Mouse (Mus musculus) ovary, postnatal 10 days (tissue): ENCODE data around the gene Gm47985.
"Not testable (repeated sequence)": the region's sequence is repeated elsewhere in the genome, so short reads cannot be mapped to it uniquely, and the experiment has no call there.

ENCODE experiments used
- DNase-seq: peaks from one replicate; pipeline ENCODE4 v3.0.0; 2022; ENCODE audit warnings: low spot score

Gene Gm47985

DNA sequence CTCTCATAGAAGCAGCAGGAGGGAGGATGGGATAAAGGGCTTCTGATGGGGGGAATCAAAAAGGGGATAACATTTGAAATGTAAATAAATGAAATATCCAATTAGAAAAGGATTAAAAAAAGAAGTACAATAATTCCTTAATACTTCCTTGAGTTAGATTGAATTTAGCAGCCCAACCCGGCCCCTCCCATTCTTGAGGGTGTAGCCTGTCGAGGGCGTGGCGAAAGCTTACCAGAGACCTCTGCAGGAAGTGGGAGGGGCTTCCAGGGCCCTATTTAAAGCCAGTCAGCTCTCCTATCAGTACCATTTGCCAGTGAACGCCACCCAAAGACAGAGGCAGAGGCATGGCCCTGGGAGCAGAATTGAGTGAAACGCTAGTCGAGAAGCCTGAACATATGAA is at the start of gene Gm47985:
Gm47985 (plus strand) TSS at position 272 of the 400 bp plus-strand sequence.
- DNase-seq, result not testable (repeated sequence)

DNA sequence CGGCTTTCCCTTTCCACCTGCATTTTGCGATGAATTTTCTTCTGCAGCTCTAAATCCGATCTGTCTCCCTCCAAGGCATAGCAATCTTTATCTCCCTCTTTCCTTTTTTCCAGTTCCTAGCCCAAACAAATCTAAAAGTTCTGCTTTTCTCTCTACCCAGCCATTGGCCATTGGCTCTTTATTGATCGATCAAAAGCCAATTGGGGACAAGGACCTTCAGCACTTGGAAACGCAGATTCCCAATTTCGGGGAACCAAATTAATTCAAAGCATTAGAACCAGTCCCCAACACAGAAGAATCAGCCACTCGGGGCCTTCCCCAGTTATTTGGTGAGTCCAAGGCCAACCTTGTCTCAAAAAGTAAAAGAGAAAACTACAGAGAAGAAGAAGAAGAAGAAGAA is 49.7 kb upstream of the Gm47985 start:
- no peak for DNase-seq

DNA sequence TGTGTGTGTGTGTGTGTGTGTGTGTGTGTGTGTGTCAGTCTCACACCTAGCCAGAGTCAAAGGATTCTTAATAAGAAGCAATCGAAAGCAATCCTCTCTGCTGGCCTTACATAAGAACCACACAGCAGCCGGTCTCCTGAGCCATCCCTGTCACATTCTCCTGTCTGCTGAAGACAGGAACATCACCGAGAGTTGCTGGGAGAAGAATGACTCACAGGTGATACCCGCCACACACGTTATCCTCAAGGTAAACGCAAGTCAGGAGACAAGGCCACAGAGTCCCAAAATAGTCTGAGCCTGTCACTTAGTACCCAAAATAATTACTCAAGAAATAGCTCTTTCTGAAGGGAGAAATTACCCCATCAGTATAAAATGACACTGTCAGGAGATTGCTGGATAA is 43.9 kb upstream of the Gm47985 start:
- DNase-seq, result no peak

DNA sequence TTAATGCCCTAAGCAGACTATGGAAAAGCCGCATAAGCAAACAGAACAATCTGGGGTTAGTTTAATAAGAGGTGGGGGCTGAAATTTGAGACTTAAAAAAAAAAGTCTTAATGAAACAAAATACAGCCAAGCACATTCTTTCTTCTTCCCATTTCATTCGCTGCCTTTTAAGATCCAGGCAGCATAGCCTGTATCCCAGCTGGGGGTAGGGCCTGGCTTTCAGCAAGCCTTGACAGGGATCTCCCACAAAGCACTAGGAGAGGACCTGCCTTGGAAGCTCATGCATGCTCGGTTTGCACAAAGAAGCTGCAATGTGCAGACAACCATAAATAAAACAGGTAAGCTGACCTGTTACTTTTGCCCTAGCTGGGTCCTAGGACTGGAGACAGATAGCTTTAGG is 41.4 kb upstream of the Gm47985 start:
- DNase-seq, result no peak

DNA sequence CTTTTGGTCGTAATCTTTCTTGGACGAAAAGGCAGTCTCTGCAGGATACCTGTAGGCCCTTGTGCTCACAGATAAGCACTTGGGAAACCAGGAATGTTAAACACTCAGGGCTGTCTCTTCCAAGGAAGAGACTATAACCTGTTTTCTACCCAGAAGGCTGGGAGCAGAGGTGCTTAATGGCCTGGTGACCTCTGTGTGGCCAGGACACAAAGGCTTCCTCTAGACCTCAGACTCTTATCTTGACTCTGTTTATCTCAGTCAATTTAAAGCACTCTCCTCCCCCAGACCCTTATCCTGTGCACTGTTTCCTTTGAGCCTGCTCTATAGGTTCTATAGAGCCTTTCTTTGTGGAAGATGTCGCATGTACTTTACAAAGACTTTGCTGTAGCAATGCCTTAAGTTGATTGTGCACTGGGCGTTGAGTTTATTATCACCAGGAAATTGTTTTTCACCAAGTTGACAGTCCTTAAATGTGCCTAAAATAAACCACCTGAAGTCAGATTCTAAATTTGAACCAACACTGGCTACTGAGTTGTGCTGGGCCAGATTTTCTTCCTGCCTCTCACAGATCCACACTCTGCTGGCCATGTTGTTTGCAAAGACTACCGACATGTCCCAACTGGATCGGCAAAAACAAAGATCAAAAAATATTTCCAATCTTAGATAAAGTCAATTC is 37.7 kb upstream of the Gm47985 start:
- DNase-seq, result no peak

DNA sequence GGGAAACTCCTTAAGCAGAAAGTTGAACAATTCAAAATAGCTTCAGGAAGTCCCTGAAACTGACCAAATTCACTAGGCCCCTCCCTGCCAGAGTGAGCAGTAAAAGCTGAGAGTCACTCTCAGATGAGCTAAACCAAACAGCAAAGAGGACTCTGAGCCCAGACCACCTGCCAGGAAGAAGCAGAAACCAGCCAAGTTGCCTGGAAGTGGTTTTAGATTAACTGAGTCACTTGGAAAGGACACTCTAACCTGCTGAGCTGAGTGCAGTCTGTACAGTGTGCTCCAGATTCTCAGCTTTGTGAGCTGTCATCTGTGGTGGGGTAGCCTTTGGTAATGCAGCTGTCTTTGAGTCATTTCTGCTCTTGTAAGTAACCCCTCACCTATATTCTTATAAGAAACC is 34.5 kb upstream of the Gm47985 start:
- no peak for DNase-seq

DNA sequence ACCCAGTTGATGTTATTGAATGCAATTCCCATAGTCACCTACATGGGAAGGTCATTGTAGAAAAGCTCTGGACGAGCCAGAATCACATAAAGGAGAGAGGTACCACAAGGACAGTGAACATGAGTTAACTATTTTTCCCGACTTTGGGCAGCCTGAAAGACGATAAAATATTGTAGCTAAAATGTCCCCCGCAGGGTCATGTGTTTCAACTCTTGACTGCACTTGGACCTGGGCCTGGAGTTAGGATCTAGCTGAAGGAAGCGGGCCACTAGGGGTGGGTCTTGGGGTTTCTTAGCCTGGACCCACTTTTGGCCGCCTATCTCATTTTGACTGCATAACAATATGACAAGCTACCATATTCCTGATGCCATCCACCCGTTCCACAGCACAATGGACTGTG is 32.1 kb upstream of the Gm47985 start:
- no peak for DNase-seq

DNA sequence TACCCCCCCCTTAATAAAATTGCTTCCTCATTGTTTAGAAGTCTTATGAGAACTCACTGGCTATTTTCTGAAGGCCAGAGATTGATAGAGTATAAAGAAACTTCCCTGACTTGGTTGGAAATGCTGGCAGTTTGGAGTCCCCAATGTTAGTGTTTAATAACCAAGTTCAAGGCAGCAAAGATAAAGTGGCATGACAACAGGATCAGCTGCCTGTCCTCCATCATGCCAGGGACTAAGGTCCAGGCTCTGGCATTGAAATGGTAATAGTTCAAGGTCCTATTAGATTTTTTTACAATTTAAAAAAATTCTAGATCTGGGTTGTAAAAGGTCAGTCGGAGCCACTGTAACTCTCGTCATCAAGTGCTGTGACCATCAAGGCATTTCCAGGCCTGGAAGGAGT is 31.2 kb upstream of the Gm47985 start:
- DNase-seq, result no peak

DNA sequence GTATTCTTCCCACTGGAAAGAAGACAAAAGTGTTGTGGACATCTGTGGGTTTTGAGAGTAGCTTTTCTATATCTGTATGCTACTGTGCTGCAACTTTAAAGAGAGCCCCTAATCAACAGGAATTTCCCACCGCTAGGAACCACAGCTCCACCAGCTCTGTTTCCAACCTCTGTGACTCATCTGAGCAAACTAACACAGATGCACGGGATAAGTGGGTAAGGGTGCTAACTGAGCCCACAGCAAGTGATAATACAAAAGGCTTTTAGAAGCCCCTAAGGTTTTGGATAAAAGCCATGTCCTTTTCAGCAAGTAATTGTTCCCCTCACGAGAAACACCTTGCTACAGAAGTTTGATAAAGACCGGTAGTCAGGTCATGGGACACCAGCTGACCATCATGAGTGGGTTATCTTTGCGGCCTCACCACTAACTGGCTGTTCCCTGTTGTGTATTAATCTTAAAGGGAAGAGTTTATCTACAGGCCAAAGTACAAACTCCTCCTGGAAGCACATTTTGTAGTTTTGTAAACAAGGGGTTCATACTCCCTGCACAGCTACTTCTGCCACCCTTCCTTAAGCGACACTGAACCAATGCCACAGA is 29.2 kb upstream of the Gm47985 start:
- no peak for DNase-seq

DNA sequence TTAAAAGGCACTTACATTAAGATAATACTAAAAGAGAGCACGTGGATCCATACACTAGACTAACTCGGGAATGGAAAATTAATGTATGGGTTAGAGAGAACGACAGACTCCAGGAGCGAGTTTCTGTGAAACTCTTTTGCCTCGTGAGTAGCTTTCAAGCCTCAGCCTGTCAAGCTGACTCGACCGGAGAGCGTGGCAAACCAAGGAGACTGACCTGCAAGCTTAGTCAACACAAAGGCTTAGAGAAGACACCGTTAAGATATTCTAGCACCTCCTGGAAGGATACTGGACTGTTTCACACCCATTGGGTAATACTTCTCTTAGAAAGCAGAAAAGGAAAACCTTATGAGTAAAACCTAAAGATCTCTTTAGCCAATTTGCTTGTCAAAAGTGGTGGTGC is 28.2 kb upstream of the Gm47985 start:
- not testable (repeated sequence) for DNase-seq

DNA sequence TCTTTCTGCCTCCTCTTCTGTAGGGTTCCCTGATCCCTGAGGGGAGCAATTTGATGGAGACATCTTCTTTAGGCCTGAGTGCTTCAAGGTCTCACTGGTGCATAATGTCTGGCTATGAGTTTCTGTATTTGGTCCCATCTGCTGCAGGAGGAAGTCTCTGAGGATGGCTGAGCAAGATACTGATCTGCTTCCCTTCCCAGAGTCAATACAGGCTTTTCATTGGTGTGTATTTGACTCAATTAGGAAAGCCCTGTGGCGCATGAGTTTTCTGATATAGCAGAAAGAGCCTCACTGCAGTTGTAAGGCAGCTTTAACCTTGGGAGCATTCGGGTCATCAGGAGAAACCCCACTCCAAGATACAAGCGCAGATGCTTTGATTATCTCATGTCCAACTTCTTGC is 26.2 kb upstream of the Gm47985 start:
- DNase-seq, result no peak

DNA sequence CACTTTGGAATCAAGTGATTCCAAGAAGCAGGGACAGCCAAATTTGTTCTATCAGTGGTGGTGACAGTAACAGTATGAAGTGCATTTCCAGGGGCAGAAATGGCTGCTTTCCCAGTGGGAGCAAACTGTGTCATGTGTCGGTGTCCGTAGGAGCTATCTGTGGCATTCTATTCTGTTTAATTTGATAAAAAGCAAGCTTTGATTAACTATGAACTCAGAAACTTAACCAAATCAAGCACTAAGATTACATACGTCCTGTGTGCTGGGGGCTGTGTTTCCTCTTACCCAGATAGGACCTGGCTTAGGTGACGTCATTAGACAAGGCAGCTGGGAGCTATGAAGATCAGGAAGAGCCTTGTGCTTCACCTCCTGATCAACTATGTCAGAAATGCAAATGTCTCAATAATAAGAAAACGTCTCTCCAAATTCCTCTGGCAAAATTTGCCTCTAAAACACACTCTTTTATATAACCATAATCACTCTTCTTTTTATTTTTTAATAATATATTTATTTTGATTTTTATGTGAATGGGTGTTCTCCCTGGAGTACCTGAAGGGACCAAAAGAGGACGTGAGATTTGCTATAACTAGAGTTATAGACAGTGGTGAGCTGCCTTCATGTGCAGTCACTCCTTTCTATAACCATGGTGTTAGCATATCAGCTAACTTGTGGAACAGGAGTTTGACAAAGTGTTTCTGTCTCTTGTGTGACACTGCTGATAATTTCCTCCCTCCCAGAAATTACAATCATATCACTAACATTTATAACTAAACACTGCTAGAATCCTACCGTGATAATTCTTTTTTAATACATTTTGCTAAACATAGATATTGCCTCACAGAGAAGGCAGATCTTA is 25.3 kb upstream of the Gm47985 start:
- DNase-seq, result no peak

DNA sequence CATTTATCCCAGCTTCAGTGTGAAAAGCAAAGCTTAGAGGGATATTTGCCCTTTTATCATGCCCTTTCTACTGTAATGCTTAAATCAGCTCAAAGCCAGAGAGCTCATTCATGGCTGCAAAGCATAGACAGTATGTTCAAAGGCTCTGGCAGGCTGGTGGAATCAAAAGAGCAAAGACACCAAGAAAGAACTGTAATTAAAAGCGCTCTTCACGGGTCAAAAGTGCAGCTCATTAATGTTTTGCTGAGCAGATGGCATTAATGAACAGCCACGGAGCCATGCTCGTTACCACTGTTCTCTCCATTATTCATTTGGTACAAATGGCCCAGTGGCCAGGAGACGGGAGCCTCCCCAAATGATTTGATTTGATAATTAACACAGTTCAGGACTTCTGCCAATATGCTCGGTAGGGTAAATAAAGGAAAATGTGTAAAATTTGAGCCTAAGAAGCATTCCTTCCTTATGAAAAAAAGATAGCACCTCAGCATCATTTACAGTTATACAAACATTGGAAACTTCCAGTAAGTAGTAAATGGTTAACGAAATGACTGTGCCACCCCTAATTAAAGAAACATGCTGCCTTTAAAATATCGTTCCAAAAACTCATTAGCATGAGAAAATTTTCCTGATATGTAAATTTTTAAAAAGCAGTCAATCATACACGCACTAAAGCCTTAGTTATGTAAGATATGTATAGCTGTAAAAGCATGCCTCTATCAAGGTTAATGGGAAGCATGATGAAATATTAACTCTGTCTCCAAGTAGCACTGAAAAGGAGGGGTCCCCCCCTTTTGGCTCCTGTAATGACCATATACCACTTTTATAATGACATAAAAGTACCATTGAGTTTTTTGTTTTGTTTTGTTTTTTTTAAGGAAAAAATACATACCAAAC is 24.1 kb upstream of the Gm47985 start:
- no peak for DNase-seq

DNA sequence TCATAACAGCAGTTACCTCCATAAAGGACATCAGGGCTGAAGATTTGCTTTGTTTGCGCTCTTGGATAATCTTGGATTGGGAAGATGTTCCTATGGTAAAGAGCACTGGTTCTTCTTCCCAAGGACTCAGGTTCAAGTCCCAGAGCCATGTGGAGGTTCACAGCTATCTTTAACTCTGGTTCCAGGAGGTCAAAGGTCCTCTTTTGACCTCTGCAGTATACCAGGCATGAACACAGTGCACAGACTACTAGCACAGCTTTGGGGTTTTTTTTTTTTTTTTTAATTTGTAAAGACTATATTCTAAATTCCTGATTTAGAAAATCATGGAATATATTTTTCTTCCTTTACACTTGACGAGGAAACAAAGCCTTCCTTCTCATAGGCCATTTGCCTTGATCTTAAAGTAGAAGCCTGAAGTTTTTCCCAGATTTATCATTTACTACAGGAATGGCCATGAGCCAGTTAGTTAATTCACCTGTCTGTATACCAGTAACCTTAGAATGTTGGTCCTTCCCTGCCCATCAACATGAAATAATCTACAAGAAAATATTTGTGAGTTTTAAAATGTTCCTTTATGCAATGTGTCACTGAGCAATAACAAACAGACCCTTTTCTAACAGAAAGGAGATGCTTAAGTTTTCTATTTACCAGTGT is 23.4 kb upstream of the Gm47985 start:
- no peak for DNase-seq

DNA sequence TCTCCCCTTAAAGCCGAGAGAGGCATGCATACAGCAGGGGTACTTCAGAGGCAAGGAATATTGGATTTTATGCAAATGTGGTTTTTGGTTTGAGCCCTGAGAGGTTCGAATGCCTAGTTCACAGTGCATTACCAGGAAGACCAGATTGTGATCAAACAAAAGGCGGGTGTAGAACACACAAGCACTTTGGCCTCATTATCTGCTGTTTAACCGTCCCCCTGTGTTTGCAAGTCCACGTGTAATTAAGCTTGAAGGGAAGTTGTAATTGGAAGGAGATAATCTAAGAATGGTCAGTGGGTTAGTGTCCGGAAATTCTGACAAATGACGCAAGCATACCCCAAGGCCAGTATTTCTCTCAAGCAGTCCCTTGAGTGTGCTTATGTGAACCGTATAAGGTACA is 16.3 kb upstream of the Gm47985 start:
- no peak for DNase-seq

DNA sequence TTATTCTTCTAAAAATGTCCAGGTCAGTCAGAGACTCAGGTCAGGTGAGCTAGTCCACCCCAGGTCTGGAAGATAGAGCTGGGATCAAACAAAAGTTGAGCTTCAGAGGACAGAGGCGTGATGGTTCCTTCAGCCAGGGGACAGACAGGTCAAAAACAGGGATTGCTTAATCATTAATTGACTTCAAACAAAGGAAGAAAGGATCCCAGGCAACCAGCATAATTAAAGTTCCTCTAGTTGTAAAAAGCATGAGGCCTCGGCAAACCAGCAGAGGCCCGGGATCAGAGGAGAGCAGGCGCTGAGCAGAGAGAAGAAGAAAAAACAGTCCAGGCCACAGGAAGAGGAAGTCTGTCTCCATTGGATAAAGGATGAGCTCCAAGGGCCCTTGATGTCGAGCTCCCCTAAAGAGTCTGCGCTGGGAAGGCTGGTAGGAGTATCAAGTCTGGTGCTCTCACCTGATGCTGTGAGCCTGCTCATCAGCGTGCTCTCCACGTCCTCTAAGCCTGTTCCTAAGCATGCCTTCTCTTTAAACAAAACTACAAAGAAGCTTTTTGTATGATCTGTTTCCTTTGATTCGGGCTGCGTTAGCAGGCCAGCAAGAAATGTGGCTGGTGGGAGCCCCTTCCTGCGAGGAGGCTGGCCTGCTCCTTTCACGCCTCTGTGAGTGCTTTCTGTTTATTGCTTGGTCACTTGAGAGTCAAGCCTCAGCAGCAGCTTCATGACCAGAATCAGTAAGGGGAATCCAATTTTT is 14.9 kb upstream of the Gm47985 start:
- DNase-seq, result no peak

DNA sequence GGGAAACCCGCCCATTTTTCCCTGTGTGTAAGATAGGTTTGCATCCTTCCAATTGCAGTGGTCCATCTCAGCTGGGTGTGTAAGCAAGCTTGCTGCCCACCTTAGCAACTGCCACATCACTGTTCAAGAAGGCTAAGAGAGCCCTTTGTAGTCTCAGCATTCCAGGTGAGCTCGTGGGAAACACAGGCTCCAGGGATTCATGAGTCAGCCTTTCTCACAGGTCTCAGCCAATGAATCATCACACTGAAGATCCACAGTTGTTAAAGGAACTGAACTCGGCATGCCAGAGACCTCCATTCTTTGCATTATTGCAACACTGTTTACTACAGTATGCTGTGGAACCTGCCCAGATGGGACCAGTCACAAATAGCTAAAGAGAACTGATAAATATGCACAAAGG is 13.7 kb upstream of the Gm47985 start:
- no peak for DNase-seq

DNA sequence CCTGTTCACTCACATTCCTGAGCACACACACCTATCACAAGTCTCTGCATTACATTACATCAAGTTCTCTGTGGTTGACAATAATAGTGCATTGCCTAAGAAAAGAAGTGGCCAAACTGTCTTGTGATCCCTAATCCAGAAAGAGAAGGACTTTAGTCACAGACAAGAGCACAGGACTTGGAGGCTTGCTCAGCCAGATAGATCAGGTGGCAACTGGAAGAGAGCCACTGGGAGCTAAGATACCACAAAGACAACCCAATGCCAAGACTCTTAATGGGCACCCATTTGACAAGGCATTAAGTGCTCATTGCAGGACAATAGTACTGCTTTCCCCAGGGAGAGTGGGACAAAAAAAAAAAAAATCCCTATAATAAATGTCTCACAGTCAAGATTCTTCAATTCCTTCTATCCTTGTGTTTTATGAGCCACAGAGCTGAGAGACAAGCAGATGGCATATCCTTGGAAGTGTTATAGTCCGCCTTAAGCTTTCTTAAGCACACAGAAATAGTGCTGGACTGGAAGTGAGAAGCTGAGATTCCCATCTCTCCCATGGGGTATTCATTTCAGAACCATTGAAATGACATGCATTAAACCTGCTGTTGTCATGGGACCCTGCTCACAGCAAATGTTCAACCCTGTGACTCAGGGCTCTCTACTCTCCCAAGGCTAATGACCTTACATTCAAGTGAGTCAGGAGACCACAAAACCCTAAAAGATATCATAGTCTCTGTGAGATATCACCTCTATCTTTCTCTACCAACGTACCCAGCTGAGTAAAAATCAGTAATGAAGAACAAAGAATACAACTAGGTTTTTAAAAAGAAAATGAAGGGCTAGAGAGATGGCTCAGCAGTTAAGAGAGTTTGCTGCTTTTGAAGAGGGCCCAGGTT is 10.5 kb upstream of the Gm47985 start:
- no peak for DNase-seq

DNA sequence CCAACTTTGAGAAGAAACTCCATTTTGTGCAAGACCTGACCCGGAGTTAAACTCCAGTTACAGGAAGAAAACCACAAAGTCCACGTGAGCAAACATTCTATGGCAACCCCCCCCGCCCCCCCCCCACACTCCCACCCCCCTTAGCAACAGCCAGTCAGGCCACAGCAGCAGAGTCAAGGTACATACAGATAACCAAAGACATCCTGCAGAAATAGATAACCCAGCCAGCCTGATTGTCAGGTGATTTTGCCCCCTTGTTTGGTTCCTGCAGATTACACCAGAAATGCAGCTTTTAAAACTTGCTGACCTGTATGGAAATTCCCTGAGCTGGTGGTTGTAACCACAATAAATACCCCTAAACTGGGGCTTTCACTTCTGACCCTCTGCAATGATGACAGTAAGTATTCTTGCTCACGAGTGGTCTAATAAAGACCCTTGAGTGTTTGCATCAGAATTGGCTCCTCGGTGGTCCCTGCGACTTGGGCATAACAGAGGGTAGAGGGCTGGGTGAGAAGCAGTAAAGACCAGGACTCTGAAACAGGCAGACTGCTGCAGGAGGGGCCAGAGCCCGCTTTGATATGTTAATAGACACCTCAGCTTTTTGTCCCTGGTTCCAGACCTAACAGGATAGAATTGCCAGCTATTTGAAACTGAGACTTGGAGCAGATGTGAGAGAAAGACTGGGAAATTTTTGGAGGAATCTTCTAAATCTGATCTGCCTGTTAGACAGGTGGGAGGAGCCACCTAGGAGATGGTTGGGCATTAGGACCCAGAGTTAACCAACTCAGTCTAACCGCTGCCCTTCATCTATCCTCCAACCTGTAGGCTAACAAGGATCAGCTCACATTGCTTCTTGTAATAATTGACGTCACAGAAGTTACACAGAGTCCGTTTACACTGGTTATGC is 5.1 kb upstream of the Gm47985 start:
- DNase-seq, result no peak
